Mouse (Mus musculus): ENCODE data around the gene Slc5a10. TPM values are rescaled to one million over a fixed set of nuclear protein-coding genes. Genes with fewer than 3 reads are reported as not detected.

Gene Slc5a10
- polyA plus RNA-seq, 1 experiment, result not detected

DNA sequence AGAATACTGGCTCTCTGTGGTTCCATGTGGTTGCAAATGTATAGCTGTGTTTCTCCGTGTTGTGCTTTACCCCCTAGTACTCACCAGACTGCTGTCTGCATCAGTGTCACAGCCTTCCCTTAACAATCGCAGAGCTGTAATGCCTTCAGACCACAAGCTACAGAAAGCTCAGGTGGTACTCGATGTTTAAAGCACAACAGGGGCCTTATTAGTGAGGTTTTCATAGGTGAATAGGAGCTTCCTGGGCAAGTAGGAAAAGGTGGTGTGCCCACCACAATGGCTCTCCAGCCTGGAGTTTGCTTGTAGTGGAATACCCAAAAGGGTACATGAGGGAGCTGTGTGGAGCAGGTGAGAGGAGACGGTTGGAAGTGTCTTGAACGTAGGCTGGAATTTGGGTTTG is 68.4 kb downstream of the Slc5a10 start:
- H3K4me1 ChIP-seq (ENCODE audit: control insufficient read depth, insufficient read depth, low read length), result peaks cover 52% of the 10 kb centered on the region
- peak overlapping the region; percentile 68; the same call in 1 of the 2 replicates for H3K27ac ChIP-seq (ENCODE audit: insufficient read depth, low read depth, low read length)
- no peak for TF ChIP-seq POLR2A (IDR thresholded peaks at IDR 0.05; ENCODE audit: borderline replicate concordance, low read depth, low read length)
- TF ChIP-seq CTCF (IDR thresholded peaks at IDR 0.05; ENCODE audit: low read depth, low read length), result no peak
- H3K4me3 ChIP-seq (ENCODE audit: insufficient read depth, low read length), result no peak overlapping the region

DNA sequence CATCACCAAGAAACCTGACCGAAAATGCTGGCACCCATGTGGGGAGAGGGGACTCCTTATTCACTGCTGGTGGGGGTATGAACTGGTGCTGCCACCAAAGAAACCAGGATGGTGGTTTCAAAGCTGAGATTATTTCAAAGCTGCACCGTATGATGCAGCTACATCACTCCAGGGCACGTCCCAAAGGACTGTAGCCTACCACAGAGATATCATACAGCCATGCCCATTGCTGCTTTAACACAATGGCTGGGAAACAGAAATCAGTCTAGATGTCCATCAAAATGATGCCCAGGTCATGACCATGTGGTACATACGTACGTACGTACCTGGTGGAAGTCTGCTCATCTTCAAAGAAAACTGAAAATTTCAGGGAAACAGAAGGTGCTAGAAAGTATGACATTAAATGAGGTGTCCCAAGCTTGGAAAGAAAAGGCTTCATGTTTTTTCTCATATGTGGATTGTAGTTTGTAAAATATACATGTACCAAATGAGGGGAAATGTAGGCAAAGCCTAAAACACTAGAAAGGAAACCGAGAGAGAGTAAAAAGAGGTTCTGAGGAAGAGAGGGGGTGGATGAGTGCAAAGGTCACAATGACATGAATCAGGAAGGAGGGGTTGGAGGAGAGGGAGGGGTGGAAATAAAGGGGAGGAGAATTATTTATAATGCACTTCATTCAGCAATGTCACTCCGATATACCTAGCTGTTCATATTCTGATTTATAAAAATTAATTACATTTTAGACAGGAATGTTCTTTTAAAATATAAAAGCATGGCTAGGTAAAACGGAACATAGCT is 70.0 kb downstream of the Slc5a10 start:
- H3K4me1 ChIP-seq (ENCODE audit: control insufficient read depth, insufficient read depth, low read length), result peaks cover 48% of the 10 kb centered on the region
- no peak overlapping the region for H3K27ac ChIP-seq (ENCODE audit: insufficient read depth, low read depth, low read length)
- TF ChIP-seq CTCF (IDR thresholded peaks at IDR 0.05; ENCODE audit: low read depth, low read length) (no peak), POLR2A (IDR thresholded peaks at IDR 0.05; ENCODE audit: borderline replicate concordance, low read depth, low read length) (no peak)
- H3K4me3 ChIP-seq (ENCODE audit: insufficient read depth, low read length), result no peak overlapping the region

DNA sequence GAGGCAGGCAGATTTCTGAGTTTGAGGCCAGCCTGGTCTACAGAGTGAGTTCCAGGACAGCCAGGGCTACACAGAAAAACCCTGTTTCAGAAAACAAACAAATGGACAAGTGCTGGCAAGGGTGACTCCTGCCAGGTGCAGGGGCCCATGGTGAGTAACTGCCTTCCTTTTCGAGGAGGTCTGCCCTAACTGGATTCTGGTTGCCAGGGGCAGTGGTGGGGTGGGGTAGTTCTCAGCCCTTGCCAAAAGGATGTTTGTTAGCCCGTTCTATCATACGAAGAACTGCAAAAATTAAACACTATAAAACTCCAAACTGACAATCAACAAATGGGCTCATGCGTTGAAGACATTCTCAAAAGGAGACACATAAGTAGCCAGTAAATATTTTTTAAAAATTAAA is 71.0 kb downstream of the Slc5a10 start:
- no peak overlapping the region for H3K27ac ChIP-seq (ENCODE audit: insufficient read depth, low read depth, low read length)
- TF ChIP-seq CTCF (IDR thresholded peaks at IDR 0.05; ENCODE audit: low read depth, low read length) (no peak), POLR2A (IDR thresholded peaks at IDR 0.05; ENCODE audit: borderline replicate concordance, low read depth, low read length) (no peak)
- no peak overlapping the region for H3K4me3 ChIP-seq (ENCODE audit: insufficient read depth, low read length)
- H3K4me1 ChIP-seq (ENCODE audit: control insufficient read depth, insufficient read depth, low read length), result peaks cover 44% of the 10 kb centered on the region

DNA sequence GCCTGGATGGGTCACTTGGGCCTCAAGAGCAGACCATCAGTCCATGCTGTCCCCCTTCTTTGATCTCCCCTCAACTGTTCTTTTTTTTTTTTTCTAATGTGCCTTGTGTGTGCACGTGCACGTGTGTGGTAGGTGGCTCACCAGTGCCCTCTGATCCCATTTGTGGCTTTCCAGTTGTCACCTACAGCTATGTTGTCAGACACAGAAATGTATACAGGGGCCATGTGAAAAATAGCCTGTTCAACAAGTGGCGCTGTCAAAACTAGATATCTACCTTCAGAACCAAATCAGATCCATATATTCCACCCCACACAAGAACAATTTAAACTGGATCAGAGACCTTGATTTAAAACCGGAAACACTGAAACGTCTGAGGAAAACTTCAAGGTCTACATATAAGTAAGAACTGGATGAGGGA is 71.5 kb downstream of the Slc5a10 start:
- peaks cover 44% of the 10 kb centered on the region for H3K4me1 ChIP-seq (ENCODE audit: control insufficient read depth, insufficient read depth, low read length)

DNA sequence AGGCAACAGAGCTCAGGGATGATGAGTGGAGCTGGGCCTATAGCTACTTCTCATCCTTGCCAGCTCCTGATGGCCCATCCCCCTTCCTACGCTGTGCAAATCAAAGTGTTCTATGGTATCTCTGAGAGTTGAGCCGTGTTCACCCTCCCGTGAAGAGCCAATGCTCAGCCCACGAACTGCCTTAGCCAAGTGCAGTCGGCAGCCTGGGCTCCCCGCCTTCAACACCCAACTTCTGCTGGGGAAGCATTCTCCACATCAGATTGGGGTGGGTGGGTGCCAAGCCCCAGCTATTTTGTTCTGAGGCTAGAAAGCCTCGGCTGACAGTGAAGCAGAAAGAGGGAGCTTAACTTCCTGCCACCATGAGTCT is 71.9 kb downstream of the Slc5a10 start:
- Histone ChIP-seq H3K4me3 (ENCODE audit: insufficient read depth, low read length) (no peak overlapping the region), H3K27ac (ENCODE audit: insufficient read depth, low read depth, low read length) (no peak overlapping the region), H3K4me1 (ENCODE audit: control insufficient read depth, insufficient read depth, low read length) (peaks cover 42% of the 10 kb centered on the region)
- TF ChIP-seq CTCF (IDR thresholded peaks at IDR 0.05; ENCODE audit: low read depth, low read length) (no peak), POLR2A (IDR thresholded peaks at IDR 0.05; ENCODE audit: borderline replicate concordance, low read depth, low read length) (no peak)

More for the DNA sequence above, 71.5 kb downstream of the Slc5a10 start:
- no peak overlapping the region for H3K4me3 ChIP-seq (ENCODE audit: insufficient read depth, low read length)
- no peak for TF ChIP-seq POLR2A (IDR thresholded peaks at IDR 0.05; ENCODE audit: borderline replicate concordance, low read depth, low read length)
- no peak for TF ChIP-seq CTCF (IDR thresholded peaks at IDR 0.05; ENCODE audit: low read depth, low read length)
- no peak overlapping the region for H3K27ac ChIP-seq (ENCODE audit: insufficient read depth, low read depth, low read length)

DNA sequence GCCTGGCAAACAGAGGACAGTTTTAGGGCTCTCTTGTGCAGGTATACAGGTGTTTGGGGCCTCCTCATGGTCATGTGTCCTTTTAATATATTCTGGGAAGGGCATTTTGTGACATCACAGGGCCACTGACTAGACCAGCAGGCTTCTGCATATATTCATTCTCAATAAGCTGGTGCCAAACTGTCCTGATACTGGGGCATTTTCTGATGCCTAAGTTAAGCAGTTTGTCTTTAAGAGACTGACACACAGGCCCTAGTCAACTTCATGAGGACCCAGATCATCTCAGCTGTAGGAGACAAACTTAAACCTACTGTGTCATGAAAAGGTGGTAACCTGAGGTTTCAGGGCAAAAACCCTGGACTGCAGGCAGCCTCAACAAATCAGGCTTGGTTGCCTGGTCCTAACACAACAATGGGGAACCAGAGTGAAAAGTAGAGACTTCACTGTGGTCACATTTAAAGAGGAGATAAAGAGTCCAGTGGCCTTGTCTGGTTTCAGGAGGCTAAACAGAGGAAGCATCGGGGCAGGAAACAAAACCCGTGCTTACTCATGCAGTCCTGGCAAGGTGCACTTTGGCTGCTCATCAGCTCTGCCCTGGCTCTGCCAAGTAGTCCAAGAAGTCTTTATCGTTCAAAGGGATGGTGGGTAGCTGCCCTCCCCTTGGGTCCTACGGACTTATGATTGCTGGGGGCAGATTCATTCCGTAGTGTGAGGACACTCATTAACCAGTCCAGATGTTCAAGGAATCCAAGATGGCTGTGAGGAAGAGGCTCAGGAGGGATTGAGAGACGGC is 72.5 kb downstream of the Slc5a10 start:
- peaks cover 45% of the 10 kb centered on the region for H3K4me1 ChIP-seq (ENCODE audit: control insufficient read depth, insufficient read depth, low read length)
- TF ChIP-seq POLR2A (IDR thresholded peaks at IDR 0.05; ENCODE audit: borderline replicate concordance, low read depth, low read length), result no peak
- no peak for TF ChIP-seq CTCF (IDR thresholded peaks at IDR 0.05; ENCODE audit: low read depth, low read length)
- no peak overlapping the region for H3K4me3 ChIP-seq (ENCODE audit: insufficient read depth, low read length)
- H3K27ac ChIP-seq (ENCODE audit: insufficient read depth, low read depth, low read length), result no peak overlapping the region

DNA sequence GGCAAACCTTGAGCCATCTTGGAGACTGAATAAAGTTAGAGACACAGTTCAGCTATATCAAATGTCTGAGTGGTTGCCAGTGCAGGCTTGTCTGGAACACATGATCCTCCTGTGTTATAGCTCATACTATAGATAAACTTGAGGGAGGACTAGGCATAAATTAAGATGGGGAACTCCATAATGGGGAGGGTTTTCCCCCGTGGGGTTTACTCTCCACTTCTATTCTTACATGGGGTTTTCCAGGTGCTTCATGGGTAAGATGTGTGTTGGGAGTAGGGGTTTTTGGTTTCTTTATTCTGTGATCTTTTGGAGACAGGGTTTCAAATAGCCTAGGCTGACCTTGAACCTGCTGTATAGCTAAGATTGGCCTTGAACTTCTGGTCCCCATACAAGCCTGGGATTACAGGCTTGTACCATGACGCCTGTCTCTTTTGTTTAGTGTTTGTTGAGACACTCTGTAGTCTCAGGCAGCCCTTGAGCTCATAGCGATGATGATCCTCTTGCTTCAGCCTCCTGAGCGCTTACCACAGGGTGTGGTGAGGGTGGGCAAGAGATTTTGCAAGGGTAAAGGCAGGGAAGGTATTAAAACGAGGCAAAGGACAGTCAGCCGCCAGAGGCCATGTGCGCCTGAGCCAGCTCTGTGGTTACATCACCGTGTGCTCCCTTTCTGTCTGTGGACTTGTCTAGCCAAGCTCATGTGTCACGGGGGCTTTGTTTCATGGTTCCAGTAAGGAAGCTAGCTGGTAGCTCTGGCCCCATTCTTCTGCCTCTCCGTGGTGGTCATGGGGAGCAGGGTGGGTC is 73.3 kb downstream of the Slc5a10 start:
- H3K4me1 ChIP-seq (ENCODE audit: control insufficient read depth, insufficient read depth, low read length), result peaks cover 46% of the 10 kb centered on the region
- no peak for TF ChIP-seq CTCF (IDR thresholded peaks at IDR 0.05; ENCODE audit: low read depth, low read length)
- no peak overlapping the region for H3K4me3 ChIP-seq (ENCODE audit: insufficient read depth, low read length)
- H3K27ac ChIP-seq (ENCODE audit: insufficient read depth, low read depth, low read length), result no peak overlapping the region

DNA sequence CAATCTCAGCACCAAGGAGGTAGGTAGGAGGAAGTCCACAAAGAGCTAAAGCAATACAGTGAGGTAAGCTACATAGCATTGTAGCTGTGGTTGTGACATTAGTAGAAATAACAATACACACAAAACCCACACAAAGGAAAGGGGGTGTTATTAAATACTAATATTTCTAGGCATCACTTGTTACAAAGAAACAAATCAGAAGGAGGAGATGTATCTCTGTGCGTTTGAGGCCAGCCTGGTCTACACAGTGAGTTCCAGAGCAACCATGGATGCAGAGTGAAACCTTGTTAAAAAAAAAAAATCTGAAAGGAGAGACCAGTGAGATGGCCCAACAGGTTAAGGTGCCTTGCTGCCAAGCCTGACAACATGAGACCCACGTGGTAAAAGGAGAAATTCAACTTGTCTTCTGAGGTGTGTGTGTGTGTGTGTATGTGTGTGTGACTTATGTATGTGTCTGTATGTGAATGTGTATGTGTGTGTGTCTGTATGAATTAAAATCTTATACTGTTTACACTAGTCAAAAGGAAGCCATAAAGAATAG is 74.1 kb downstream of the Slc5a10 start:
- H3K4me1 ChIP-seq (ENCODE audit: control insufficient read depth, insufficient read depth, low read length), result peaks cover 49% of the 10 kb centered on the region
- no peak overlapping the region for H3K27ac ChIP-seq (ENCODE audit: insufficient read depth, low read depth, low read length)

DNA sequence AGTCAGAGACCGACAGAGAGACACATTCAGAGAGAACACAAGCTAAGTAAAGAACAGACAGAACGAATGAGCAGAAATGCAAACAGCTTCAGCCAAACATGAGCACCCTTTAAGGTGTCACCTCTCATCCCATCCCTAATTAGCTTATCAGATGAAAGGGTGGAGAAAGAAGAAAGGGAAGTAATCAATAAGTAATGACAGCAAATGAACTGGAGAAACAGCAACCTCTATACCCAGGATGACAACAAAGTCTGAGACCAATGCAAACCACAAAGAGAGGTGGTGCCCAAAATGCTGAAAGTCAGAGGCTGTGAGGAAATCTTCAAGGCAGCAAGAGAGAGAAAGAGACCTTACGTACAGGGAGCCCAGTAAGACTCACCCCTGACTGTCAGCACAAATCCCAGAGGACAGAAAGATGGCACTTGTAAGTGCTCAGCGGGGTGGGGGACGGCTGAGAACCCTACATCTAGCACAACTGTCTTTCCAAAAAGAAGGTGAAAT is 75.2 kb downstream of the Slc5a10 start:
- Histone ChIP-seq H3K4me3 (ENCODE audit: insufficient read depth, low read length) (no peak overlapping the region), H3K27ac (ENCODE audit: insufficient read depth, low read depth, low read length) (no peak overlapping the region), H3K4me1 (ENCODE audit: control insufficient read depth, insufficient read depth, low read length) (peaks cover 56% of the 10 kb centered on the region)
- TF ChIP-seq CTCF (IDR thresholded peaks at IDR 0.05; ENCODE audit: low read depth, low read length) (no peak), POLR2A (IDR thresholded peaks at IDR 0.05; ENCODE audit: borderline replicate concordance, low read depth, low read length) (no peak)

More for the DNA sequence above, 74.1 kb downstream of the Slc5a10 start:
- TF ChIP-seq CTCF (IDR thresholded peaks at IDR 0.05; ENCODE audit: low read depth, low read length) (no peak), POLR2A (IDR thresholded peaks at IDR 0.05; ENCODE audit: borderline replicate concordance, low read depth, low read length) (no peak)
- H3K4me3 ChIP-seq (ENCODE audit: insufficient read depth, low read length), result no peak overlapping the region
